Mouse (Mus musculus): Measurements from ENCODE around the gene Fbxl17.

GRCm38 (mm10) chr17:63293979-63294378 is 205.8 kb downstream of the Fbxl17 start:
- TF ChIP-seq POLR2A (IDR thresholded peaks at IDR 0.05; ENCODE audit: low read depth, low read length) (no peak), CTCF (IDR thresholded peaks at IDR 0.05; ENCODE audit: borderline replicate concordance, insufficient read depth, low read length) (no peak)

All from embryonic fibroblast, embryonic 13.5 days (primary cell).